Mouse (Mus musculus): ENCODE measurements around the gene Pdpk1.

- TF ChIP-seq CTCF (IDR thresholded peaks at IDR 0.05; ENCODE audit: insufficient read depth, low read depth, low read length) = no peak
- TF ChIP-seq POLR2A (IDR thresholded peaks at IDR 0.05; ENCODE audit: insufficient read depth, low read depth, low read length) = peak; percentile 95
These were observed 18.8 kb upstream of the Pdpk1 start, which contains the start of gene Atp6v0c for GRCm38 (mm10) chr17:24169317-24170065.
